Mouse (Mus musculus): ENCODE data around the gene Fastkd5.
"Not testable (repeated sequence)": the region's sequence is repeated elsewhere in the genome, so short reads cannot be mapped to it uniquely, and the experiment has no call there.

Gene Fastkd5

DNA sequence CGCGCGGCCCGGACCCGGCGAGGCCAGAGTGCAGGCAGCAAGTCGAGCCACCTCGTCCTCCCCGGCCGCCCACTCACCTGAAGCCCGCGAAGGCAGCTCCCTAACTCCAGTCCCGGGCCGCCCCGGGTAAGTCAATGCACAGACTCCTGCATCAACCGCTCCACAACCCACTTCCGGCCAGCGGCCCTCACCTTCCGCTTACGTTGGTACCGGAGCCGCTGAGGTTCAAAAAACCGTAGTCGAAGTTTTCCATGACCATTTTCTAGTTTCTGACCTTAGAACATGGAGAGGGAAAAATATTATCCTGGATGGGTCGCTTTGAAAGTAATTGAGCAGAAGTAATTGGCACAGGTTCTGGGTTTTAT lies at the start of gene Fastkd5, which contains the start of gene Ubox5:
Gene Fastkd5, minus strand, starts transcription at position 189 of the 365 bp plus-strand sequence.
Gene Ubox5, minus strand, starts transcription at position 200 of the 365 bp plus-strand sequence.
- peak; percentile 75 for DNase-seq (ENCODE audit: low read depth, low spot score)

DNA sequence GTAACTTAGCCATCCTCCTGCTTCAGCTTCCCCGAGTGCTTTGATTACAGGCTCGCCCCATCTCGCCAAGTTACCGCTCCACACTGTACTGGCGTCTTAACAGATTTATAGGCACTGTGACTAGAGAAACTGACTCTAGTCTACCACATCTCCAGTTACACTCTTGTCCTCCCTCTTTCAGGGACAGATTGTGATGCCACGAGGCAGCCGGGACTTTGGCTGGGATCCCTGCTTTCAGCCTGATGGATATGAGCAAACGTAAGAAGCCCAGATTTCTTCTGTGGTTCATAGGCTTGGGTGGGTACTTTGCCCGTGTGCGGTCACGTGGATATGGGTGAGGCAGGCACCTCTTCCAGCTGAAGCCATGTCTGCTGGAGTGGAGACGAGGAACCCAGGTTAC lies 49.3 kb upstream of the Fastkd5 start:
- no peak for DNase-seq (ENCODE audit: low read depth, low spot score)

- DNase-seq (ENCODE audit: low read depth, low spot score) = no peak
Observed at GRCm38 (mm10) chr2:130677211-130677610, 47.4 kb upstream of the Fastkd5 start.

DNA sequence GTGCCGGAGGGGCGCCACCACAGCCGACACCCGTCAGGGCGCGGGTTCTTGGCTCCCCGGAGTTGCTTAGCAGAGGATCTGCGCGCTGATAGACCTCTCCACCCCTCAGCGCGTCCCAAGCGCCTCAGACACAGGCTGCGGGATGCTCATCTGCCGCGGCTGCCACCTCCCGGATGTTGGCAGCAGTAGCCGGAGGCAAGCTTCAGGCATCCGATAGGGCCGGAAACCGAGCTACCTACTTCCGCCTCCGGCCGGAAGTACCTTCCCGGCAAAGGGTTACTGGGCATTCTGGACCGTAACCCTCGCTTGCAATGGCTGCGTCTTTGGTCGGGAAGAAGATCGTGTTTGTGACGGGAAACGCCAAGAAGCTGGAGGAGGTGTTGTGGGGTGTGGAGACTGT lies 37.7 kb upstream of the Fastkd5 start, which contains the start of gene Itpa:
Gene Itpa, plus strand, starts transcription at position 52 of the 400 bp plus-strand sequence.
- peak; percentile 86 for DNase-seq (ENCODE audit: low read depth, low spot score)

DNA sequence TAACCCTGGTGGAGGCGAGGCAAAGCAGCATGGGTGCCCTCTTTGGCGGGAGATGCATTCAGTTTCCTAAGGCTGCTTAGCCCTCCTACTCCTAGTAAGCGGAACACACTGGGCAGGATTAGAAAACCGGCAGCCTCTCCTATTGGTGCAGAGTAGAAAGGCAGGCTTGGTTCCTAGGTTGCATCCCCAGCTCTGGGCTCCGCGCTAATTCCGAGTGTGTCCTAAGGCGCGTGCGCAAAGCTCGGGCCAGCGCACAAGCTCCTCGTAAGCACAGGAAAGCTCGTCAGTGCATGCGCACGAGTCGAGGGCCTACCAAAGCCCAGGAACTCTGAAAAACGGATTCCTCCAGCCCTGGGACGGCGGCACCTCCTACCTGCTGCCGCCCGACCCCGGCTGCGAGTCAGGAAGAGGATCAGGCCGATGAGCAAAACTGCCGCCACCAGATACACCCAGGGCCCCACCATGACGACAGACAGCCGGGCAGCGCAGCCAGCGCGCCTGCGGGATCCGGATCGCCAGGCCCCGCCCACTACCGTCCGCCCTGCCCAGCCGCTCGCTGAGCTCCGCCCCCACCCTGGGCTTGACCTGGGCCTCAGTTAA lies 34.4 kb upstream of the Fastkd5 start, which contains the start of gene Ddrgk1:
Gene Ddrgk1, minus strand, starts transcription at position 558 of the 600 bp plus-strand sequence.
- DNase-seq (ENCODE audit: low read depth, low spot score) = peak; percentile 93

DNA sequence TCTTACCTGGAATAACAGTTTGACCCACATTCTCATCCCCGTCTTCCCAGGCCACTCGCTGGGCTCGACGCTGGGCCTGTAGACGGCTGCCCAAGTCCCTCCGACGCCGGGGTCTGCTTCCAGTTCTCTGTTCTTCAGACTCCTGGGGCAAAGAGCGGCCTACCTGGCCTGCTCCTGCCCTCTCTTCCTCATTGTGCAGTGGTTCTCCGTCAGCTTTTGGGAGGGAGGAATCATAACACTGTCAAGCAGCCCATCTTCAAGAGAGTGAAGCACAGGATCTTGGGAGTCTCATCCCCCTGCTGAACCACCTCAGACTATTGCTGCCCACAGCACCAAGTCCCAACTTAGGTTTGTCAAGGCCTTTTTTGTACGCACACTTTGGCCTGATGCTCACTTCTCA lies 33.5 kb upstream of the Fastkd5 start:
- DNase-seq (ENCODE audit: low read depth, low spot score) = no peak

DNA sequence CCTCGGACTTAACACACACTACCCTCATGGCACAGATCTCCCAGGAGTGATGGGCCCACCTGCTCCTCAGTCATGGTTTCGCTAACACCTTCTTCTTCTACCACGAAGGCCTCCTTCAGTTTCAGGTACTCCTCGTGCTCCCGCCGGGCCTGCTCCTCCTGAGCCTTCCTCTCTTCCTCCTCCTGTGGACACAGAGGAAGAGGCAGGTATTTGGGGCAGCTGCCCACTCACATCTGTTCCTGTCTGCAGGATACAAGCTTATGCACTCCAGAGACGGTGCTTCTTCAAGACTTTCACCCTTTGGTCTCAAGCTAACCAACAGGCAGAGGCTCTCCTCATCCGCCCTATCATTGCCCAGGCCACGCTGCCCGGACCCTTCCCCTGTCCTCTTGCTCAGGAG lies 28.7 kb upstream of the Fastkd5 start:
- DNase-seq (ENCODE audit: low read depth, low spot score) = no peak

DNA sequence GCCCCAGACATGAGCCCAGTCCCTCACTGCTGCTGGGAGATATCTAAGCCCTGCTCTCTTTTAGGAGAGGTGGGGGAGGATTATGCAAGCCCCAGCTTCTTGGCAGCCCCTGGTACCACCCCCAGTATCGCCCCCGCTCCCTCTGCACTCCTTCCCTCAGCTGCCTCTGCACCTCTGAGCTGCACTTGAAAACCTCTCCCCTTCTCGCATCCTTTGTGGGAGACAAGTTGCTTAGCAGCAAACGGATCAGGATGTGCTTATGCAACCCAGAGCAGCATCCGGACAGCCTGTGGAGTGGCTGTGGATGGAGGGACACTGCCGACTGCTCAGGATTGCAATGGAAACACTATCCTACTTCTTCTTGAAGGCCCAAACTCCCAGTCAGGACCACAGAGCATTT lies 27.7 kb upstream of the Fastkd5 start:
- no peak for DNase-seq (ENCODE audit: low read depth, low spot score)

- no peak for DNase-seq (ENCODE audit: low read depth, low spot score)
Observed at GRCm38 (mm10) chr2:130656536-130656935, 26.7 kb upstream of the Fastkd5 start.

DNA sequence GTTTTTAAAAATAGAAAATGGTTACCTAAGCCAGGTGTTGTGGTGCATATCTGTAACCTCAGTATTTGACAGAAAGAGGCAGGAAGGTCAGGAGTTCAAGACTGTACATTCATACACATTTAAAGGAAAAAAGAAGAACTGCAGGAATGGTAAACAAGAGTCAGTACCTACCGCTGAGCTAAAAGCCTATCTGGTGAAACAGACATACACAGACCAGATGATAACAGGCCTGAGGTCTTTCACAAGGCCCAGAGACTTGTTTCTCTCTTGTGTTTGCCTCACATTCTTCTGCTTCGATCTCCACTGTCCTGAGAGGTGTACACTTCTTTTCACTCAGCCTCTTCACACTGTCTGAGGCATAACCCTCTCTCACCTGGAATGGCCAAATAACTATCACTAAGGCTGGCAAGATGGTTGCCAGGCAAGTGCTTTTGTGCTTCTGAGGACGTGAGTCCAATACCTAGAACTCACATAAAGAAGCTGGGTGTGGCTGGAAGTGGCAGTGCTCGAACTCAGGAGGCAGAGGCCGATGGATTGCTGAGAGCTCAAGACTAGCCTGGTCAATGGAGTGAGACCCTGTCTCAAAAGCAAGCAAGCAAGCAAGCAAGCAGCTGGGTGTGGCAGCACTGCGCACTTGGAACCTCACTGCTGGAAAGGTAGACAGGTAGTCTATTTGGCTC lies 26.0 kb upstream of the Fastkd5 start:
- DNase-seq (ENCODE audit: low read depth, low spot score) = no peak

GRCm38 (mm10) chr2:130653760-130654159 lies 23.9 kb upstream of the Fastkd5 start:
- DNase-seq (ENCODE audit: low read depth, low spot score) = no peak

DNA sequence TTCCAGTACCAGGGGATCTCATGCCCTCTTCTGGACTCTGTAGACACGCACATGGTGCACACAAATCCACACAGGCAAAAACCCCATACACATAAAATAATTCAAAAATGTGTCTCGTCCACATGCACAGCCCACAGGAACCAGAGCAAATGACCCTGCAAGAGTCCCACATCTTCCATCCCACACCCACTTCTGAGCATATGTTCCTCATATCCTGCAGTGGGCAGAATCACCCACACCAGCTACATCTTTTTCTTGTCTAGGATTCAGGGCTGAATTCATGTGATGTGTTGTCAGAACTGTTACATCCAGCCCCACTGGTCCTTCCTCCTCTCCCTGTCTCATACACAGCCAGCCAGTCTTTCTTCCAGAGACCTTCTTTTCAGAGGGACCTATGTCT lies 23.5 kb upstream of the Fastkd5 start:
- DNase-seq (ENCODE audit: low read depth, low spot score) = no peak

DNA sequence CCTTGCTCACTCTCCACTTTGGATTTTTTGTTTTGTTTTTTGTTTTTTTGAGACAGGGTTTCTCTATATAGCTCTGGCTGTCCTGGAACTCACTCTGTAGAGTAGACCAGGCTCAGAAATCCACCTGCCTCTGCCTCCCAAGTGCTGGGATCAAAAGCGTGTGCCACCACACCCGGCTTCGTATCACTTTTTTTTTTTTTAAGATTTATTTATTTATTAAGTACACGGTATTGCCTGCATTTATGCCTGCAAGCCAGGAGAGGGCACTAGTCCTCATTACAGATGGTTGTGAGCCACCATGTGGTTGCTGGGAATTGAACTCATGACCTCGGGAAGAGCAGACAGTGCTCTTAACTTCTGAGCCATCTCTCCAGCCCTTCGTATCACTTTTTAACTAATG lies 19.2 kb upstream of the Fastkd5 start:
- not testable (repeated sequence) for DNase-seq (ENCODE audit: low read depth, low spot score)

DNA sequence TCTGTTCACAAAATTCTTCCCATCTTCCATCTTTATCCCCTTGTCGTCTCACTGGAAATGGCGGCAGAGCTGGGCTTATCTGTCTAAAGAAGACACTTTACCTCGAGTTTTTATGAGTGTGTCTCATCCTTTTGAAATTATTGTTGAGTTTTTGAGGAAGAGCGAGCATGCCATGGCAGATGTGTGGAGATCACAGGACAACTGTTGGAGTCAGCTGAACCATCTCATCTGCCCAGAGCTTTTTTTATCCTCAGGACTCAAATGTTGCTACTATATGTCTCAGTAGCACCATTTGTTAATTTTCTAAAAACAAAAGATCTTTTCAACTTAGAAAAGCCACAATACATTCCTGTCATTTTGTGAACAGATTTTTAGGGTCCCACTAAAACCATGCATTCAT lies 15.4 kb upstream of the Fastkd5 start:
- DNase-seq (ENCODE audit: low read depth, low spot score) = no peak

- peak; percentile 68 for DNase-seq (ENCODE audit: low read depth, low spot score)
Observed at GRCm38 (mm10) chr2:130642684-130643369, 13.0 kb upstream of the Fastkd5 start, which contains the start of gene Lzts3. Gene Lzts3 (minus strand): TSS chr2:130642803.

GRCm38 (mm10) chr2:130642197-130642660 lies 12.4 kb upstream of the Fastkd5 start:
- DNase-seq (ENCODE audit: low read depth, low spot score) = no peak

- DNase-seq (ENCODE audit: low read depth, low spot score) = no peak
Observed at GRCm38 (mm10) chr2:130641351-130642025, 11.7 kb upstream of the Fastkd5 start.

- no peak for DNase-seq (ENCODE audit: low read depth, low spot score)
Observed at GRCm38 (mm10) chr2:130639276-130639675, 9.4 kb upstream of the Fastkd5 start.

DNA sequence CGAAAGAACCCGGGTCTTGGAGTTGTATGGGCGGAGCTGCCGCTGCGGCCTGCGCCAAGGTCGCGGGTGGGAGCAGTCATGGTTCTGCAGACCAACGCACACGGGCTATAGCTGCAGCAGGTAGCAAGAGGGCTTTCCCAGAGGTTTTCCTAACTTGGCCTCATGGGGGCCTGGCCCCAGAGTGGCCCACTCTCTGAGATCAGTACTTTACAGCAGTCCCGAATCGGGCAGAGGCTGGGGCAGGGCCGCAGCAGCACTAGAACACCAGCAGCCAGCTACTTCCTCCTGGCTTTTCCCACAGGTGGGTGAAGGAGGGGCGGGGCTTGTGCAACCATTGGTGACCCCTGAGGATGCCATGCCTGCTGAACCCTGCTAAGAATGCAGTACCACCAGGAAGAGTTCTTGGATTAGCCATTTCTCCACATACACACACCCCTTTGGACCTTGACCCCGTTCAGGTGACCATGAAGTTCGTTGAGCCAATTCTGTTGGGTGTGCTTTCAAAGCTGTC lies 8.3 kb upstream of the Fastkd5 start:
- no peak for DNase-seq (ENCODE audit: low read depth, low spot score)

- no peak for DNase-seq (ENCODE audit: low read depth, low spot score)
Observed at GRCm38 (mm10) chr2:130635847-130636246, 6.0 kb upstream of the Fastkd5 start.

GRCm38 (mm10) chr2:130634739-130635411 lies 5.0 kb upstream of the Fastkd5 start:
- no peak for DNase-seq (ENCODE audit: low read depth, low spot score)
